Mouse (Mus musculus) G1E (cell line): ENCODE results near the gene Sppl3. TPM values are rescaled to one million over a fixed set of nuclear protein-coding genes. Genes with fewer than 3 reads are reported as not detected.

ENCODE experiments used
- ATAC-seq: 2 replicates; pipeline ENCODE4 v1.8.0; 2016; ENCODE audit warnings: mild to moderate bottlenecking; ENCODE audit not compliant: insufficient number of reproducible peaks, poor library complexity, low FRiP score, severe bottlenecking; ENCODE audit errors: extremely low read depth
- DNase-seq: peaks from one replicate; pipeline ENCODE4 v3.0.0; 2012; ENCODE audit warnings: low spot score
- H3K27me3 ChIP-seq: 2 replicates; pipeline ENCODE4 v1.6.1; 2012; ENCODE audit warnings: mild to moderate bottlenecking, low read length, inconsistent platforms; ENCODE audit not compliant: insufficient read depth
- H3K36me3 ChIP-seq: replicated peaks from 2 replicates; pipeline ENCODE3; 2012; ENCODE audit warnings: mild to moderate bottlenecking, inconsistent platforms
- H3K4me1 ChIP-seq: 2 replicates; pipeline ENCODE4 v1.6.1; 2012; ENCODE audit warnings: low read depth, low read length, inconsistent platforms, mixed read lengths; ENCODE audit not compliant: insufficient read depth
- H3K4me3 ChIP-seq: 2 replicates; pipeline ENCODE4 v1.5.1; 2012; ENCODE audit warnings: low read depth, mild to moderate bottlenecking, inconsistent platforms, low read length, moderate library complexity, mixed read lengths
- H3K9me3 ChIP-seq: replicated peaks from 2 replicates; pipeline ENCODE4 v1.6.1; 2012; ENCODE audit warnings: inconsistent platforms
- CTCF ChIP-seq: IDR thresholded peaks from 2 replicates; pipeline ENCODE4 v1.5.1; 2012; ENCODE audit warnings: low read depth, low read length, inconsistent platforms, mixed read lengths
- GATA1 ChIP-seq: IDR thresholded peaks from 2 replicates; pipeline ENCODE4 v1.6.1; 2012; ENCODE audit warnings: borderline replicate concordance, low read length, inconsistent platforms, mixed read lengths
- GATA2 ChIP-seq: IDR thresholded peaks from 2 replicates; pipeline ENCODE4 v1.6.1; 2012; ENCODE audit warnings: low read depth, low read length, inconsistent platforms, borderline replicate concordance
- POLR2AphosphoS5 ChIP-seq: IDR thresholded peaks from 2 replicates; pipeline ENCODE4 v1.6.1; 2012; ENCODE audit warnings: low read depth, low read length, inconsistent platforms; ENCODE audit not compliant: insufficient replicate concordance
- TAL1 ChIP-seq: conservative IDR thresholded peaks from 2 replicates; pipeline ENCODE4 v1.6.1; 2012; ENCODE audit warnings: low read depth, low read length, inconsistent platforms, mixed read lengths
- polyA plus RNA-seq: library from polyadenylated mRNA; stranded (reverse); fragments of >175 nt; gene quantifications from 2 replicates; pipeline ENCODE4 v1.2.3, GENCODE M21; 2012
- total RNA-seq, 2 experiments: library from RNA; stranded (forward) in 1 of 2; stranded (reverse) in 1 of 2; fragments of 200-1000 nt in 1 of 2; fragments of >200 nt in 1 of 2; fragmentation: Nextera tagmentation in 1 of 2; gene quantifications; 2 replicates each; pipeline ENCODE4 v1.2.3; 2014 to 2017

Gene Sppl3
- total and polyA plus RNA-seq, 3 experiments: 29.5 to 69.2 (median 35.9) TPM

DNA sequence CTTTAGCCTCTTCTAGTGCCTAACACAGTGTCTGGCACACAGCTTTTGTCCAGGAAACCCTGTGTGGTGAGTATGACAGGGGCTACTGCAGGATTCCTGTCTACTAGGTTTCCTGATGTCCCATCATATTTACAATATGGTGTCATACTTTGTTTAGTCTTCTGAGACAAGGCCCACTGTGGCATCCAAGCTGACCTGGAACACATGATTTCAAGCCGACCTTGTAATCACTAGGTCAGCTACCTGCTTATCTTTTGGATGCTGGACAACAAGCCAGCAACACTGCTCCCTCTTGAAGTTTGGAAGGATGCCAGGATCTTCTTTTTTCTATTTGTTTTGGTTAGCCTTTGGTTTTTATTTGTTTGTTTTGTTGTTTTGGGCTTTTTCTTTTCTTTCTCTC, 3.6 kb downstream of the Sppl3 start:
- Histone ChIP-seq H3K9me3 (no peaks in the 10 kb centered on the region), H3K4me1 (peaks cover 72% of the 10 kb centered on the region), H3K4me3 (no peak overlapping the region), H3K27me3 (no peaks in the 10 kb centered on the region), H3K36me3 (peaks cover 26% of the 10 kb centered on the region)
- TF ChIP-seq CTCF (no peak), GATA2 (no peak), POLR2AphosphoS5 (no peak), GATA1 (no peak), TAL1 (no peak)
- ATAC-seq (no peak), DNase-seq (no peak)

- H3K4me1 ChIP-seq: peaks cover 71% of the 10 kb centered on the region
- no peaks in the 10 kb centered on the region for H3K9me3 ChIP-seq
- no peaks in the 10 kb centered on the region for H3K27me3 ChIP-seq
- TF ChIP-seq CTCF: no peak
- TF ChIP-seq GATA2: no peak
- no peak for TF ChIP-seq POLR2AphosphoS5
- TF ChIP-seq GATA1: no peak
- TF ChIP-seq TAL1: no peak
- peaks cover 28% of the 10 kb centered on the region for H3K36me3 ChIP-seq
- no peak for DNase-seq
- H3K4me3 ChIP-seq: peak overlapping the region; percentile 5; the same call in 1 of the 2 replicates
- no peak for ATAC-seq
These were observed 4.2 kb downstream of the Sppl3 start for GRCm38 (mm10) chr5:115015121-115015520.

GRCm38 (mm10) chr5:115018270-115018669, 7.3 kb downstream of the Sppl3 start:
- ATAC-seq: peak; percentile 57; the same call in 1 of the 2 replicates
- Histone ChIP-seq H3K36me3 (peaks cover 39% of the 10 kb centered on the region), H3K9me3 (no peaks in the 10 kb centered on the region), H3K27me3 (no peaks in the 10 kb centered on the region), H3K4me3 (no peak overlapping the region; the same call in 1 of the 2 replicates), H3K4me1 (peaks cover 71% of the 10 kb centered on the region)
- peak; percentile 53 for DNase-seq
- no peak for TF ChIP-seq GATA2

DNA sequence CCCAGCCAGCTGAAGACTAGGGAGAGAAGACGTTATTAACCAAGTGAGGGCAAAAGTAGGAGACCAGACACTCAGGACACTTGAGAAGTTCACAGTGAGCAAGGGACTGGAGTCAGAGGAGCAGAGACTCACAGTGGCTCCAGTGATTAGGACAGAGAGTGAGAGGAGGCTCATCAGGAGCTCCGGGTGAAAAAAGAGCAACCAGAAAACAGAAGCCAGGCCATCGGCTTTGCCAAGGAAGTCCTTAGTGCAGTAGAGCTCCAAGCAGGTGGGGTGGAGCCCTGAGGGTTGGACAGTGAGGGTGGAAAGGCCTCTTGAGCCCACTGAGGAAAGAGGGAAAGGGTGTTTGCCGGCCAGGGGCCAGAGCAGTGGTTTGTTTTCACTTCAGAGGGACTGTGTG, 7.9 kb downstream of the Sppl3 start:
- peaks cover 66% of the 10 kb centered on the region for H3K4me1 ChIP-seq

DNA sequence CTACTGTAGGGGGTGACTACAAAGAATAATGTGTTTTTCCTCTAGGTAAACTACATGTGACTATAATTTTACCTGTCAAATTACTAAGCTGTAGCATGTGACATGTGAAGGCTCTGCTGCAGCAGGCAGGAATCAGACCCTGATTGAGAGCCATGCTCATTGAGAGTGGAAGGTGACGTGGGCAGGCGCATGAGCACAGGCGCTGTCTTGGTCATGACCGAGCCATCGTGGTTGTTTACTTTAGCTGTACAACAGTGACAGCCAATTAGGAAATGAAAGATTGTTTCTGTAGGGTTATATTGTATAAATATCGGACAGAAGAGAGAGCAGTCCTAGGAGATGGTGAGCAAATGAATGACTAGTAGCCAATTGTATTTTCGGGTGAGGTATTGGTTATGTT, 11.1 kb downstream of the Sppl3 start:
- Histone ChIP-seq H3K27me3 (no peaks in the 10 kb centered on the region), H3K36me3 (peaks cover 33% of the 10 kb centered on the region), H3K4me1 (peaks cover 60% of the 10 kb centered on the region), H3K9me3 (no peaks in the 10 kb centered on the region), H3K4me3 (no peak overlapping the region)
- TF ChIP-seq POLR2AphosphoS5 (no peak), GATA2 (no peak), TAL1 (no peak), CTCF (no peak), GATA1 (no peak)
- no peak for ATAC-seq
- no peak for DNase-seq

More for the DNA sequence above, 7.9 kb downstream of the Sppl3 start:
- ATAC-seq: no peak
- H3K4me3 ChIP-seq: peak overlapping the region; percentile 53; the same call in 1 of the 2 replicates
- no peaks in the 10 kb centered on the region for H3K27me3 ChIP-seq
- no peaks in the 10 kb centered on the region for H3K9me3 ChIP-seq
- TF ChIP-seq CTCF: no peak
- no peak for TF ChIP-seq POLR2AphosphoS5
- TF ChIP-seq GATA2: no peak
- no peak for TF ChIP-seq GATA1
- no peak for TF ChIP-seq TAL1
- H3K36me3 ChIP-seq: peaks cover 35% of the 10 kb centered on the region
- no peak for DNase-seq

- ATAC-seq (no peak), DNase-seq (no peak)
- peaks cover 54% of the 10 kb centered on the region for H3K4me1 ChIP-seq
- H3K36me3 ChIP-seq: peaks cover 60% of the 10 kb centered on the region
- H3K4me3 ChIP-seq: no peak overlapping the region
- no peaks in the 10 kb centered on the region for H3K27me3 ChIP-seq
- TF ChIP-seq TAL1 (no peak), GATA2 (no peak), POLR2AphosphoS5 (no peak)
- H3K9me3 ChIP-seq: peaks cover 5% of the 10 kb centered on the region
These were observed 15.2 kb downstream of the Sppl3 start for GRCm38 (mm10) chr5:115026170-115026569.

DNA sequence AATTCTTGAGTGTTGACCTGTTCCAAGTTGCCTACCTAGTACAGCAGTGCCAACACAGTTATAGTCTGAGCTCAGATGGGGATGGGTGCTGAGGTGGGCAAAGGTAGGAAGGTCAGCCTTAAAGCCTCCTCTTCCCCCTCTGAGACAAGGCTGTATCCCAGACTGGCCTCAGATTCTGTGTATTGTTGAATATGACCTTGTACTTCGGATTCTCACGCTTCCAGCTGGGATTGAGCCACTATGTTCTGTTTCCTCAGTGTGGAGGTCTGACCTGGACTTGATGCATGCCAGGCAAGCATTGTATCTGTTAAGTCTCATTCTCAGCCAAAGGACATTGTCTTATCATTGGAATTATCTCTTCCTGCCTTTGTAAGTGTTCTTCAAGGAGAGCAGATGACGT, 16.2 kb downstream of the Sppl3 start:
- ATAC-seq (no peak), DNase-seq (no peak)
- Histone ChIP-seq H3K36me3 (peaks cover 59% of the 10 kb centered on the region), H3K4me1 (peaks cover 51% of the 10 kb centered on the region), H3K27me3 (no peaks in the 10 kb centered on the region), H3K9me3 (peaks cover 5% of the 10 kb centered on the region), H3K4me3 (no peak overlapping the region)
- TF ChIP-seq GATA2: no peak
- TF ChIP-seq GATA1: no peak
- TF ChIP-seq CTCF: no peak
- TF ChIP-seq POLR2AphosphoS5: no peak
- TF ChIP-seq TAL1: no peak
